Mouse (Mus musculus) thymus, adult 18-20 months (tissue): Measurements from ENCODE around the gene St8sia6.
"Not testable (repeated sequence)": the region's sequence is repeated elsewhere in the genome, so short reads cannot be mapped to it uniquely, and the experiment has no call there.

Experiments
- DNase-seq, 2 experiments: peaks; one replicate each; pipeline ENCODE4 v3.0.0; 2022; ENCODE audit warnings: mixed read lengths in 2 of 2

Gene St8sia6

DNA sequence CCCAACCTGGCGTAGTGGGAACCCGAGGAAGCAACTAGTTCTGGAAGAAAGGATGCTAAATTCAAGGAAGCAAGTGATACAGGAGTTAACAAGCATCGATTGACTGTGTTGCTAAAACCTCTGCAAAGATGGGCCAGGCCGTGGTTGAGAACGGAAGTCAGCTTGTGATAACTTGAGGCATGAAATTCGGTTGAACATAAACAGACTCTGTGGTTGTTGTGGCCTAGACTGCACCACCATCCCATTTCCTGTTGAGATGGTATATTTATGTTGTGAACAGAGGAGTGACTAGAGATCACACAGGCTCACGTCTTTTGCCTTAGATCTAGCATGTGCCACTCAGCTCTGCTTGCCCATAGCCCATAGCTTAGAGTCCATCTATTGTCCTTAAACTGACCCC lies 36.5 kb downstream of the St8sia6 start:
- DNase-seq, result peak; percentile 34 to 72

DNA sequence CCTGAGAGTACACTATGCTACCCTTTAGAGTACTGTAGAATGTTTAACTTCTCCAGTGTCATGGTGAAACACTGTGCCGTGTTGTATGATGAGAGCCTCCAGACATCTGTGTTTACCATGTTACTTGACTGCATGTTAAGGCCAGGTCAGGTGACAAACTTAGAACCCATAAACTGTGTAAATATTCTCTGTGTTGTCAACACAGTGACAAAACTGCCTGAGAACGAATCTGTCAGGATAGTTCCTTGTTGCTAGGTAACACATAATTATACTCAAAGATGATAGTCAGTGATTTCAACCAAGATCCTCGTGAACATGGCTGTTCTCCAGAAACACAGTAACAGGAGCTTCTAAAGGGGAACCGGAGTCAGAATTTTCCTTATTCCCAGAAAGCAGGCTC lies 38.1 kb downstream of the St8sia6 start:
- no peak for DNase-seq

DNA sequence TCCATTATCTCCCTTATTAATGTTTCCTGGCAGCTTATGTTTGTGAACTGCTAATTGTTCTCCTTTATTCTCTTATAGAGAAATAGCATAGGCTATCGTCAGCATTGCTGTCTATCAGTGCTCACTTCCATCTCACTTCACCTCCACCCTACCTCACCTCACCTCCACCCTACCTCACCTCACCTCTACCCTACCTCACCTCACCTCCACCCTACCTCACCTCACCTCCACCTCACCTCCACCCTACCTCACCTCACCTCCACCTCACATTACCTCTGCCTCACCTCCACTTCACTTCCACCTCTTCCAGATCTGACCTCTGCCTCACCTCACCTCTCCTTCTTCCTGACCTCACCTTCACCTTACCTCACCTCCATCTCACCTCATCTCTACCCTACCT lies 42.2 kb downstream of the St8sia6 start:
- no peak for DNase-seq

DNA sequence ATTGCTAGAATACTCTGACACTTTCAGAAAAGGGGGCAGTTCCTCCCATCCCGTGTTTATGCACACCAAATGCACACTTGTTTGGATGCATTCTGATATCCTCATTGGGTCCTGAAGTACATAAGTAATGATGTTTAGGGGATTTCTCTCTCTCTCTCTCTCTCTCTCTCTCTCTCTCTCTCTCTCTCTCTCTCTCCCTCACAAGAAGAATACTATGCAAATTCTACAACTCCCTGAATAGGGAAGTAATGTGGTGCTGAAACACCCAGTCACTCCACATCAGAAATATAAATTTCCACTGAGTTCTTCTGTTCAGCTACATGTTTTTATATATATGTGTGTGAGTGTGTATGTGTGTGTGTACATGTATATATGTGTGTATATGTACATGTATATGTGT lies 43.1 kb downstream of the St8sia6 start:
- DNase-seq, result no peak

DNA sequence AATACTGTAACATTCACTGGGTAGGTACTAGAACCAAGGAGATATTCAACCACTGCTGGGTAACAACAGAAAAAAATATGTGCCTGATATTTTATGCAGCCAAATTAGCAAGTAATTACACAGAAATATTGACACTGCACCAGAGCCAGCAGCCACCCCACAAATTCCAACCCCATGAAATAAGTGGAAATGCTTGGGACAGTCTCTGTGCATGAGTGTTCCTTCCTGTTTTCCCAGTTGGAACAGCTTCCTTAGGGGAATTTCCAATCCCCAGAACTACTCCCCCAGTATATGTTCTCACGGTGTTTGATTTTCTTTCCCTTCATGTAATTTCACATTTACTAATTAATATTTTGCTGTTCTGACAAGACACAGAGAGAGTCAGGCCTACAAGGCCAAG lies 43.8 kb downstream of the St8sia6 start:
- DNase-seq, result no peak

DNA sequence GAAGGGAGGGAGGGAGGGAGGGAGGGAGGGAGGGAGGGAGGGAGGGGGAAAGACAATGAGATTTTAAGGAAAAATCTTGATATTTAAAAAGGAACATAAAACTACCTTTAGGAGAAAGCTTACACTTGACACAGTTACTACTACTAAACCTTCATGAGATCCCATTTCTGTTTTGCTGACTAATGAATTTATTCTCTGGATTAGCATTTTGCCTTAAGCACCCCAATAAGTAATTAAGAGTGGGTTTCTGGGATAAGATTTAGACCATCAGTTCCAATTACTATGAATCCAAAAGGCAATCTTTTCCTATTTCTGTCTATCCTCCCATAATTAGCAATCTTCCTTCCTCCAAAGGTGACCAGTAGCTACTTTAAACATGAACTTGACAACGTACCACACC lies 44.7 kb downstream of the St8sia6 start:
- DNase-seq, result no peak

DNA sequence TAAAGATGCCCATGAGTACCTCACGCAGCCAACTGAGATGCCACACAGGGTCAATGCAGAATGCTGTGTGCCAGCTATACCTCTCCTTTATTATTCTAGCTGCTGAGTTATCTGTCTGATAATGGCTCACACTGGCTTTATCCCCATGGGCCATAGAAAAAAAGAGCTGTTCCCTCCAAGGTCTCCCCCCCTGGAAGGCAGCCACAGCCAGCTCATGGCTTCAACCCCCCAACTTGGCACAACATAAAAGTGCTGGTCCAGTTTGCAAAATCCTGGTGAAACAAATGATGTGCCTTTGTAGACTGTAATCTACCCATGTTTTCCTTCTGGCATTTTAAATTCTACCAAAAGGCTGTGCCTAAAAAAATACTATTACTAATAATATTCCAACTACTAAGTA lies 46.3 kb downstream of the St8sia6 start:
- DNase-seq, result no peak

DNA sequence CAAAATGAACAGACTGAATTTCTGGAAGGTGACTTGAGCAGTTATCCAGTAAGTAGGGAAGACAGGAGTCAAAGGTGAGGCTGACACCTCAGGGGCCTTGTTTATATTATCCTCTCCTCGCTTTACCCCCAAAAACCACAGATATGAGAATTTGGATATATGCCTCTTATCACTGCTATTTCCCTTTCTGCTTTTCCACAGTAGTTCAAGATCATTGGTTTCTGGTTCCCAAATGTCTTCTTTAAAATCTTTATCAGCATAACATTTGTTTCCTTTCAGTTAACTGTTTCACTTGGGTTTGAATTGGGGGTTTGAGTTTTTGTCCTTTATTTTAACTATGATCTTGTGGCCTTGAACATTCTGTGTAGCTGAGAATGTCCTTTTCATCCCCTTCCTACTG lies 47.8 kb downstream of the St8sia6 start:
- DNase-seq, result no peak

DNA sequence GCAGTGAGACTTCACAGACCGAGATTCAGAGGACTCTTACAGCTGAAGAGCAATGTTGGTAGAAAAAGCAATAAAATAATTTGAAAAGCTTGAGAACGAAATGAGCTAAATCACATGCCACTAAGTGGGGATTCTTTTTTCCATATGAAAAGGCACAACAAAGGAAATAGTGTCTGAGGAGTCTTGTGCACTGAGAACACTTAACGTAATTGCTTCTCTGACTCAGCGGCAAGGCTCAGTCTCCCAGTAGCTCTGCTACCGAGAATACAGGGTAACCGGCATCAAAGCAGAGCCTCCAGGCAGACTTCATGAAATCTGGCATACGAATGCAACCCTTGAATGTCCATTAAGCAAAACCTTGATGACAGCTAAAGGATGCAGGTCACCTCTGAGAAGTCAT lies 55.2 kb downstream of the St8sia6 start:
- DNase-seq, result no peak

DNA sequence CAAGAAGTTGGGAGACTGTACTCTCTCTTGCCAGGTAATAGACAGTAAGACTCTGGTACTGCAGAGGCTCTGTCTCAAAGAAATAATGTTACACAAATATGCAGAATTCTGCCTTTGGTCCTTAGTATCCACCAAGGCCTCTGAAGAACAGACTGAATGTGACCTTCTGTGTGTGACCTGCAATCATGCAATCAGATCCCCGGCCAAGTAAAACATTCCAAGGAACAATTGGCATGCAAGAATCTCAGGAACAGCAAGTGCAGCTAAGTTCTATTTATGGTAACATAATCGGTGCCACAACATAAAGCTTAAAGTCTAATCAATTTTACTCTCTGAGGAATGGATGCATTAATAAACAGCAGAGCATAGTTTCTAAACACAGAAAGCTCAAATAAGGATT lies 66.0 kb downstream of the St8sia6 start:
- DNase-seq, result no peak

DNA sequence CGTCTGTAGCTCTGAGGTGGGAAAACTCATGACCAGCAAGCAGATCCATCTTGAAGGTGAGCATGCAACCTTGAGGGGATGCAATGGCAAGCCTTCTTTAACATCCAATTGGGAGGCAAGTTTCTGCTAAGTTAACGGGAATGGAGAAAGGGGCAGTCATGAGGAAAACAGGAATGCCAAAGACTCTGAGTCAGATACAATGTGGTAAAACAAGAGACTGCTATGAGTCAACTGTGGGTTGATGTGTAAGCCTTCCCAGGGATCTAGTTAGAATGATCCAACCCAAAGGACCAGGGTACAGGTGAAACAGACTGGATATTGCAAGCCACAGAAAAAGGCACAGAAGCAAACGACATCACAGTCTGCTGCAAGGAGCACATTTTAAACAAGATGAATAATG lies 68.3 kb downstream of the St8sia6 start:
- DNase-seq, result no peak

DNA sequence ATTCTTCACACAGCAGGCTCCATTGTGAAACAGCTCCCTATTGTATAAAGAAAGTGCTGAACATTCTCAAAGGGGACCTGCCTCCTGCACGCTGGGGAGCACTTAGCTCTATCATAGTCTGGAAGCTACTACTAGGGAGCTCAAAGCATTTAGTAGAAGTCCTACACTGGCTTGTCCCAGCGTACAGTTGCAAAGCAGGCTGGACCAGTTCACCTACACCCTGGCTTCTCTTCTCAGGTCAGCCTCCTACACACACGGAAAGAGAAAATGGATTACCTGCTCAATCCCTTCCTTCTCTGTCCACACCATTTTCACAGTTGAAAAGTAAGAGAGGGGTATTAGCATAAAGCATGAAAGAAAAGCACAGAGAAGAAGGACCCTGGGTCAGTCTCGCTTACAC lies 71.6 kb downstream of the St8sia6 start:
- DNase-seq, result no peak

DNA sequence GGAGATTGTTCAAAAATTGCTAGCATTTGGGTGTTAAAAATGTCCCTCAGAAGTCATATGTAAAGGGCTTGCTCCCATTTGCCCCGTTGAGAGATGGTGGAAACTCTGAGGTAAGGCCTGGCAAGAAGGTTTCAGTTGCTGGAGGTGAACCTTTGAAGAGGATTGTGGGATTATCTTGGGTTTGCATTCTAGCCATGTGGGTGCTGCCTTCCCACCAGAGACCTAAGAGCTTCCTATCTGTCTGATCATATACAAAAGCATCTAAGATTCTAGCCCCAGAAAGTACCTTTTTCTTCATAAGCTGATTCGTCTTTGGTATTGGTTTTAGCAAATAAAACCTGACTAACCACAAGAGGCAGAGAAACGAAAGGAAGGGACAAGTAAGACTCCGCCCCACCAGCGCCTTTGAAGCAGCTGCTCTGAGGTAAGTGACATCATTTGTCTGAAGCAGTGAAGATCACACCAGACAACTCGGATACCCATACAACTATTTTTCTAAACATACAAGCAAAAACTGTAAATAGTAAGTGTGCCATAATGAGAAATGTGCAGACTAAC lies 75.2 kb downstream of the St8sia6 start:
- peak; percentile 1 to 6 for DNase-seq

DNA sequence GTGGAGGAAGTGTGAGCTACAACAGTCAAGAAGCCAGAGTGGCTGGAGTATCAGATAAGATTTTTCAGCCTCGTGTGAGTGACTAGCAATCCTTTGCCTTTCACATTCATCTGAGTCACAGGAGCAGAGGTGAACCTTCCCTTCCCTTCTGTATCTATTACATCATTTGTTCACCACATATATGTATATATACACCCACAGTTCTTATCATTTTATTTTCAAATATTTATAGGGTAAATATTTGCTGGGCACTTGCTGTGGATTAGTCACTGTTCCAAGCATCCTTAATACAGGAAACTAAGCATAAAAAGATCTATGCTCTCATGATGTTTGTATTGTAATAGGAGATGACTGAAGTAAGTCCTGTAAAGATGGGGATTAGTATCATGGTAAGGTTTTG lies 85.1 kb downstream of the St8sia6 start:
- DNase-seq, result no peak

DNA sequence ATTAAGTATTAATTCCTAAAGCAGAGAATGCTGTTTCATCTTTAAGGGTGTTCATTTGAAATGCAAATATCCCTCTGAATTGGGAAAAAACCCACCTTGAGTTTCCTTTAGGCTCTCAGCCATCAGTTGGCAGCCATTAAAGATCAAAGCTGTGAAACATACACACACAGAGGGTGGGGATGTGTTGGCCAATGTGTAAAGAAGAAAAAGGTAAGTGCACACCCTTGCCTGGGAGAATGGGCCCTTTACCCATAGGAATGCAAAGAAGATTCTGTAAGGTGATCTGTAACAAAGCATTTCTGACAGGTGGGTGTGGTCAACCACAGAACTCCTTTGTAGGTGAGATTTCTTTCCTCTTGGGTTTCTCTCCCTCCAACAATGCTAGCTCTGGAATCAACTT lies 96.3 kb downstream of the St8sia6 start:
- no peak for DNase-seq

DNA sequence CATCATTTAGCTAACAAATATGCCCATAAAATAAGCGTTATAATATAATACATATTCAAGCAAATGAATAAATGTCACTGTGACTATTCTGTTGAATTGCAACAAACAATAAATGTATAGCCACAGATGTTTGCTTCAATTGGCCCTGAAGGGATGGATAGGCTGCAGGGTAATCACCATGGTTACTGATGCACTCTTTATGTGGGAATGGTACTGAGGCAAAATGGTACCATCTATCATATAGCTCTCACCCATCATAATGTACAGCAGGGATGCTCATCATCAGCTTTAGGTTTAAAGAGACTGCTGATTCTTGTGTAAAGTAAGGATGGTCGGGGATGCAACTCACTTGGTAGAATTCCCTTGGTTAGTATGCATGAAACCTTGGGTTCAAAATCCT lies 99.4 kb downstream of the St8sia6 start:
- DNase-seq, result no peak

DNA sequence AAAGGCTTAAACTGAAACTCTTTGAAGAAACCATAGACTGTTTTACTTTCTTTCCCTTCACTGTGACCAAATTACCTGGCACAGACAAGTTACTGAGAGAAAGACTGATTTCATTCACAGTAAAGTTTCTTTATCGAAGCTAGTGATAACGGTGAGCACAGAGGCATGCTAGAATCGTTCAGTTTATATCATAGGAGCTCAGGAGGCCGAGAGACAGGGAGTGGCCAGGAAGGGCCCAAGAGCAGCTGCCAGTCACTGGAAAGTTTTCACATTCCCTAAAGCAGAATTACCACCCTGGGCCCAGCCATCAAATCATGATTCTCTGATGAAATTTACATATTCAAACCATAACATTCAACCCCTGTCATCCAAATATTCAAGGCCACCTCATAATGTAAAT lies 109.5 kb downstream of the St8sia6 start:
- no peak for DNase-seq

DNA sequence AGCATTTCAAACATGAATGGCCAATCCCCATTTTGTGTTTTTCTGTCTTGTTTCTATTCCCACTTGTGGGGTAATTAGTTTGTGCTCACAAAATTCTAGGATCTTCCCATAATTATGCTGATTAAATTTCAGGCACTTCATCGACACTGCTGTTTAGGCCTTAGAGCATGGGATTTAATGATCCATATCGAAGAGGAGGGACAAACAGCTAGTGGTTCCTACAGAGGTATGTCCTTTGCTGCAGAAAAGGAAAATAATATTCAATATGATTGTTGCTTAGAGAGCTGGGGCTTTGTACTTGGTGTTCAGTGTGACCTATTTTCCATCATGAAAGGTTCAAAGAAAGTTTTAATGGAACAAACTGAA lies 110.7 kb downstream of the St8sia6 start:
- DNase-seq, result no peak

DNA sequence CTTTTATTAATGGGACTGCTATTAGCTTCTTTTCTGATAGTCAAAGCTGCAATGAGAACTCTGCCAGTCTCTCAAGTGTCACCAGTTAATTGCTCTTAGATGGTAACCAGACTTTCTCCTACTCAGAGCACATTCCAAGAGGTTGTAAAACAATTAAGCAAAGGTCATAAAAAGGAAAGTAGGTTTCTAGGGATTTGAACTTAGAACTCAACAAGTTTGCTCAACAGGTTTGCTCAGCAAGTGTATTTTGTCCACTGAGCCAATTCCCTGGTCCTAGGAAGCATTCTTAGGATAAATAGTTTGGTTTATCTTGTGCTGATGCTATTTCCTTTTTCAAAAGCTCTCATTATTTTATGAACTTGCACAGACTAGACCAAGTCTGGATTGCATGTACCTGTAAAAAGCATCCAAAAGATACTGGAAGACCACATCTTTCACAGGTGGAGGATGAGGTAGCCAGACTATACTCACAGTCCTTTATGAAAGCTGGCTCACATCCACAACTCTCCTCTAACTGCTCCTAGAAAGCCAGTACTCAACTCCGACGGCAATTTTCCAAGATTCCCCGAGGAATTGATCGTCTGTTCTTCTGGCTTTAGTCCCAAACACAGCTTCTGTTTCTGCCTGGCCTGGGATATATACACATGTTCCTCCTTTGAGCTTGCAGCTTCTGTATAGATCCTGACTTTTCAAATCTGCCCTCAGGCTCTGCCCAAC lies 111.2 kb downstream of the St8sia6 start:
- DNase-seq, result no peak

DNA sequence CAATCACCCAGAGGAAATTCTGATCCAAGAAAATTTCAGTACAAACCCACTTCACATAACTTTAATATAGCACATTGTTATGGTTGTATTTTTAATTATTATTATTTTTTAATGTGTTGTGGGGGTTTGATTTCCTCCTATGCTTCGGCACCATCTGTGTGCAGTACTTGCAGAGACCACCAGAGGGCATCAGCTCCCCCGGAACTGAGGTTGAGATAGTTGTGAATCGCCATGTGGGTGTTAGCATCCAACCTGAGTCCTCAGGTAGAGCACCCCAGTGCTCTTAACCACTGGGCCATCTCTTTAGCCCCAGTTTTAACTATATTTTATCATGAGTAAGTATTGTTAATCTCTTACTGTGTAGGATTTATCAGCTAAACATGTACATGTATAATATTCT lies 120.9 kb downstream of the St8sia6 start:
- DNase-seq, result peak; percentile 11 to 17

DNA sequence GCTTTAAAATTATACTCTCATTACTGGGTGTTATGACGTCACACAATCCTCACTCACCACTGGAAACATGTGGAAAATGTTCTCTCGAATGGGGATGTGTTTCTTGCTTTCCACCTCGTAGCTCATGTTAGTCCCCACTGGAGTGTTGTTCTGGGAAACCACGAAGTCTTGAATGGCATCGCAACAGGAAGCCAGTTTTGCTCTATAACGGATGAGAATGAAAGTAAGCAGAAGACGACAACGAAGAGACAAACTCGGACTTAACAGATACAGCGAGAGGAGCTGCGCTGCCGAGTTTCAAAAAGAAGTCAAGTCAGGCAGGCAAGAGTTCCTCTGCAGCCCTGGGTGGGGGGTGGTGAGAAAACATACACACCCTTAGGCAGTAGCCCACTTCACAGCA lies 121.4 kb downstream of the St8sia6 start:
- DNase-seq, result no peak

DNA sequence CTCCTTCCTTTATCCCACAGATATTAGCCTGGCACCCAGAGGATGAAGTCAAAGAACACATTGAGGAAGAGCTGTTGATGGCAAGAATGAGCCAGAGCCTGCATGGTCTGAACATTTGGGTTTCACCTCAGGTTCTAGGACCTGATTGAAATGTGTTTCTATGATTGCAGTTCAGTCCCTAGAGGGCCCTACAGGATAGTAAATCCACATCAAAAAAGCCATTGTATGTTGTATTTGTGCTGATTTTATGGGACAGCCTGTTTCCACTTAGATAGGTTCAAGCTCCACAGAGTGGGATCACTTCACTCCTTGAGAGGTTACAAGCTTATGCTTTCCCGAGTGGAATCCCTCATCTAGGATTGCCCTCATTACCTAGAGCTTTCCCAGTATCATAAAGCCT lies 159.0 kb downstream of the St8sia6 start:
- no peak for DNase-seq

DNA sequence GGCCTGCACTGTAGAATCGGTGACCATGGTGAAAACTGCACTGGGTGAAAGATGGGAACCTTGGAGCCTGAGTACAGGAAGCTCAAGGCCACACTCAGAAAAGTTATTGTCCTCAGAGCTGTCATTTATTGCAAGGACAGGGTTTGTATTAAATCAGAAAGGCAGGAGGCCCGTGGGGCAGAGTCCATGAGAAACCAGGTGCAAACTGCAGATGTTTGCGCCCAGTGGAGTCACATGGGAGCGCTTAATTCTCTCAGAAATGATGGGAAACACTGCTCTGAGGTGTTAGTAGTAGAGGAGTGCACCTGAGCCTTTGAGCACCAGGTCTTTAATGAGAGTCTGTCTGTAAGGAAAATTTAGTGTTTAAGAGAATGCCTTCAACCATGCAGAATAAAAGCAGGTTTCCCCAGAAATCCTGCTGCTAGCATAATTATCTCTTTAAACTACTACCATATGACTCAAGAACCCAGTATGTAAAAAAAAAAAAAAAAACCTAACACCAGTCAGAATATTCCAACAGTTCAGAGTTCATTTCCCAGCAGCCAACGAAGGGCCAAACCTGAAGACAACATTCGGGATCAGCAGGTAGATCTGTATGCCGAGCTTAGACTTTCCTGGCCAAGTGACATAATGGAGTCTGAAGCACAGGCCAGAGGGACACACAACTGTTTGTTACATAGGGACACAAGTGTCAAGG lies 163.6 kb downstream of the St8sia6 start:
- DNase-seq, result no peak

DNA sequence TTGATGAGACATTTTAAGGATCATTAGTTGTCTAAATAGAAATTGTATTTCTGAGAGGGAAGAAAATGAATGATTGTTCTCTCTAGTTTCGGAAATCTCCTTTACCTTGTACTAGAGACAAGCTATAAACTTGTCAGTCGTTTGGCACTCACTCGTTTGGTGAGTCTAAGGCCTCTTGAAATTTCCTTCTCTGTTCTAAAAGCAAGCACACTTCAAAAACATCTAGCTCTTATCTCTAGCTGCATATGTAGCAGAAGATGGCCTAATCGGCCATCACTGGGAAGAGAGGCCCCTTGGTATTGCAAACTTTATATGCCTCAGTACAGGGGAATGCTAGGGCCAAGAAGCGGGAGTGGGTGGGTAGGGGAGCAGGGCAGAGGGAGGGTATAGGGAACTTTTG lies 190.2 kb downstream of the St8sia6 start:
- not testable (repeated sequence) for DNase-seq

DNA sequence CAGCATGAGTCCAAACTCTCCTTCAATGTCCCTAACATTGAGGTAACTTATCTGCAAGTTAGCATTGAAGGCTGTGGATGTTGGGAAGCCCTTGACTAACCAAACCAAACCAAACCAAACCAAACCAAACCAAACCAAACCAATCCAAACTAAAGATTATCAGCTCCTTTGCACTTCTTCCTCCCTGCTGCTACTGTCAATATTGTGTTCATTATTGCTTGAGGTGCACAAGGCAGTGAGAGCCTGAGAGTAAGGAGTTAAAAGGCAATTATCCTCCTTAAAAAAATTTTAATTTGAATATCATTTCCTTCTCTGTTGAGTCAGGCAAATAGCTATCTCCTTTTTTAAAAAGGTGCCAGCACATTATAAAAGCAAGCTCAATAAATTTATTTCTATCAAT lies 190.8 kb downstream of the St8sia6 start:
- DNase-seq, result no peak
